Mouse (Mus musculus): ENCODE results near the gene Slc15a1.
A peak's percentile ranks its signal among the peaks of the same experiment; 100 is the strongest.

The Slc15a1 gene

DNA sequence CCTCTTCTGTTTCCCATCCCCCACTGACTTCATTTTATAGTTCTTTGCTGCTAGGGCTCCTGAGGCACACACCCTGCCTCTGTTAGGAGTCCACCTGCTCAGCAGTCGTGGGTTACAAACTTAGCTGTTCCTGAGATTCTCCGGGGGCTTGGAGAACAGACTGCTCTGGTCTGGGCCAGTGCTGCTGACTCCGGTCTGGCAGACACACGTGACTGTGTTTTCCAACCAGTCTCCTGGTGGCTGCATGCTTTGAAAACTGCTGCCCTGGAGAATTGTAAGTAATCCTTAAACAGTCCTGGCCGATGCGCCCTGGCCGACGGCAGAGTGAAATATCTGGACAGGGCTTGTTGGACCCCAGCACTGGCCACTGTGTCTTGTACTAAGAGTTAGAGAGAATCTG is 12.7 kb downstream of the Slc15a1 start:
- no peak for DNase-seq (ENCODE audit: low spot score)

DNA sequence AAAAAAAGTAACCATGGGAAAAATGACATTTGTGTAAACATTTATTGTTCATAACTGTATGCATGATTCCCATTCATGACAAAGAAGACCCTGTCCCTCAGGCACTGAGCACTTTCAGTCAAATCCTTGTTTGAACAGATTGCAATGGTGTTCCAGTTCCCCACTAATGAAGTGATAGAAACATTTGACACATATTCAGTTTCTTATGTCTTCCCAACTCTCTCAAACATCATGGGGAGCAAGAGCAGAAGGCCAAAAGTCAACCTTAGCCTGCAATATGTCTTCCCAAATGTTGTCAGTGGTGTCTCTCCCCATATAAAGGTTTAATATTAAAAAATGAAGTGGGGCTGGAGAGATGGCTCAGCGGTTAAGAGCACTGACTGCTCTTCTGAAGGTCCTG is 19.3 kb downstream of the Slc15a1 start:
- no peak for DNase-seq (ENCODE audit: low spot score)

DNA sequence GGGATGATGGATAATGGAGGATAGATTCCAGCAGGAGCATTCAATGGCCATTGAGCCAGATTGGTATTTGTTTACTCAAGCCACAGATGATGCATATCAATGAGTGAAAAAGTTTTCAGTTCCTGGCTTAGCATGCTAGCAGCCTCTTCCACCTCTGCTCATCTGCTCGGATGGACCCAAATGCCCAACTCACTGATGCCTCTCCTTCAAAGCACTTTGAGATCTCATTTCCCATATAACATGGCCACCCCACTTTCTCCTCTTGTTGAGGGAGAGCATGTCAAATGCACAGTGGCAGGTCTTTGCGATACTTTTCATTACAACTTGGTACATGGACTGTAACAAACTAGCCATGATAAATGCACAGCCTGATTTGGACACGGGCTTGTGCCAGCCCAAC is 20.6 kb downstream of the Slc15a1 start:
- no peak for DNase-seq (ENCODE audit: low spot score)

DNA sequence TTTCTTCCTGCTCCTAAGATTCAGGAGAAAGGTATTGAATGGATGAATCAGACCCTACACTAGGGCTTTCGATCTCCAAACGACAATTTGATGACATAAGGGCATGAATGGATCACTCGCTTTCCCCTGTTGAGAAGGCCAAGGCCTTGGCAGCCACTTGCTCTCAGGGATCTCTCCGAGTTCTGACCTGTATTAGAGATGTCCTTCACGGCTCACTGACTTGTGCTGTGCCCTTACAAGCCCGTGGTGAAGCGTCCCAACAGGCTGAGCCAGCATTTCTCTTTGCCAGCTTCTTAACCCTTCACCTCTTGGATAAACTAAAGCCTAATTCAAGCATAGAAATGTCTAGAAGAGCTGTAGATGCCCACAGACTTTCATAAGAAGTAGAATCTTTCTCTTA is 22.9 kb downstream of the Slc15a1 start:
- no peak for DNase-seq (ENCODE audit: low spot score)

DNA sequence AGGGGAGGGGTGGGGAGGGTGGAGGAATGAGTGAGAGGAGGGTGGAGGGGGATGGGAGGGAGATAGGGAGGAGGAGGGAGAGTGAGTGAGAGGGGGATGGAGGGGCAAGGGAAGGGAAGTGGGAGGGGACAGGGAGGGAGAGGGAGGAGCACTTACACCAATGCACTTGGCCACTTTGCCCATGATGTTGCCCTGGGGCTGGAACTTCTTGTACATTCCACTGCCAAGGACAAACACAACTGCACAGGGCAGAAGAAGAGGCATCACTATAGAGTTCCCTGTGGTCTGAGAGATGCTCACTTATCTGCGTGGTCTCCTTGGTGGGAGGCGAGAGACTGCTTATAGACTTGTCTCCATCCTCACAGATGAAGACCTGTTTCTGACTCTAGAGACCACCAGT is 23.5 kb downstream of the Slc15a1 start:
- DNase-seq (ENCODE audit: low spot score) = no peak

DNA sequence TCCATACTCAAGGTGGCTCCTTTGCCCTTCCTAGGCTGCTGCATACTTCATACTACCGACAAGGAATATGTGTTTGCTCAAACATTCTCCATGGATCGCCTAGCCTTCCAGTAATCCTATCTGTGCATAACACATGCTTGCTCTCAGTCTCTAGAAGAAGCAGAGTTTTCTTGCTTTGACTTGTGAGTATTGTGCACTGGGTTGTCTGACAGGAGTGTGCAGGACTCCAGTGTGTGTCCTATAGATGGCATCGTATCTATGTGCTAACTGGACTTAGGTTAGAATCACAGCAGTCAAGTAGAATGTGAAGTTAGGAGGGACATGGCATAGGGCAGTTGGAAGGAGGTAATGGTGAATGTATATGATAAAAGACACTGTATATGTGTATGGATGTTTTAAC is 26.0 kb downstream of the Slc15a1 start:
- DNase-seq (ENCODE audit: low spot score) = no peak

DNA sequence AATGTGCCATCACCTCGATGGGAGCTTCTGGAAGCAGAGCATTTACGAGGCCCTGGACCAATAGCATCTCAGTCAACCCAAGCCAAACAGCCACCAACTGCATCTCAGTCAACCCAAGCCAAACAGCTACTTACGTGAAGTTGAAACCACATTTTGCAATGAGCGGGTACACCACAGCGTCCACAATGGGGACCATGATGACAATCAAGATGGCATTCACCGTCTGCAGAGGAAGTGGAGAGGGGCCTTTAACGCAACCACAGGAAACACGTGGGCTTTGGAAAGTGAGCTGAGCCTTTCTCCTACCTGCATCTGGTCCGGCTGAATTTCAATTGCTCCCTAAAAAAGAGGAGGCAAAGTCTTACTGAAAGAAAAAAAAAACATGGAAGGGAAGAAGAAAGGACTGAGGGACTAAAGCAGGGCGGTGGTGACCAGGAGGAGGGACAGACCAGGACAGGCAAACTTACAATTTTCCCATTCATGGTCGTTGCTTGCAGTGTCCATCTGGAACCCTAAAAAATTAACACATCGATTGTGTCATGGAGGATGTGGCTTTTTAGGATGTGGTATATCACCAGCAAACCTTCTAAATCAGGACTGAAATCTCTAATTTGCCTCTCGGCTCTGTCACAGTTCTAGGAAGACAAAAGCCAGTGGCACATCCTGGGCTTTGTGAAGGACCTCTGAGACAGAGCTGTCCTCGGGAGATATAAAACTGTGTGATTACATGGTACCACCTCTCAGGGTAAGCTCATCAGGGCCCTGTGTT is 26.9 kb downstream of the Slc15a1 start:
- DNase-seq (ENCODE audit: low spot score) = no peak

DNA sequence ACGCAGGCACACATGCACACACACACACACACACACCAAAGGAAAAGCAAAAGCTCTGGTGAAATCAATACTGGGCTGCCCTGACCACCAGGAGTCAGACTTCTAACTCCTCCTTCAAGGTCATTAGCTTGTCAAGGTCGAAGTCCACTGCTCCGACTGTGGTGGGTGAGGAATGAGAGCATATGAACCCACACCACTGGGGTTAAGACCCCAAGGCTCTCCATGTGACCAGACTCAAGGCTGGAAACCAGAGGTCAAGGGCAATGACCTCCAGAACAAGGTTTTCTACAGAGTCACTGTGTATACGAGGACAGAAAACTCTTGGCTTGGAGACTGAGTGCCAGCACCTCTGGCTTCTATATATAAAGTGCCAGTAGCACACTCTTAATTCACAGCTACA is 31.2 kb downstream of the Slc15a1 start:
- no peak for DNase-seq (ENCODE audit: low spot score)

DNA sequence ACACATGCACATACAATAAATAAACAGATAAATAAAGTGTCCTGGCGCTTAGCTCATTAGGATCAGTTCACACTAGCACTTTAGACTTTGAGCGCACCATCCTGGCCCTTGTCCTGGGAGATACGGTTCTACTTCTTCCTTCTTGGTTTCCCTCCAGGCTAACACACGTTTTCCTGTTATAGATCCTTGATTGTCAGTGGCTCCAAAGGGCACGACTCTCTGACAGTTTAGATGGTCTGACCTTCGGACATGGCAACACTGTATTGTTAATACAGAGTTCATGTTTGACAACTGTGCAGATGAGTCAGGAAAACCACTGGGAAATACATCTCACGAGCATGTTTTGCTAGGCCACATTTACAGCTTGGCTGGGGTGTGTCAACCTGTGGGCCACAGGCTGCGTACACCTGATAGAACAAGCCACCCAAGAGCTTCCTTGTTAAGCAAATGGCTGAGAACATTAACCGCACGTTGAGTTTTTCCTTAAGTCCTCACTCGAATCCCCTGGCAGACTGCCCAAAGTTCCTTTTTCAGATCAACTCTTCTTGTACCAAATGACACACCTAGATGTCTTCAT is 33.4 kb downstream of the Slc15a1 start:
- DNase-seq (ENCODE audit: low spot score) = no peak

DNA sequence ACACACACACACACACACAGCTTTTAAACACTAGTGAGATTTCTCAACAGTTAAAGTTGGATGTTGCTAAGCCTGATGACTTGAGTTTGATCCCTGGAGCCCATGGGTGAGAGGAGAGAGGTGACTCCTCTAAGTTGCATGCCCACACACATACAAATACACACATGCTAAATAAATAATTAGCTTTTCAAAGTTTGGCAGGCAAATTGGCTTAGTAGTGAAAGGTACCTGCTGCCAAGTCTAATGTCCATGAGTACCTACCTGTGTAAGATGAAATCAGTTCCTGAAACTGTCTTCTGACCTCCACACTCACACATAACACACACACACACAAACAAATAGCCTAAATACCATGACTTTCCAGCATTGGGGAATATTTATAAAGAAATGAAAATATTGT is 35.5 kb downstream of the Slc15a1 start:
- DNase-seq (ENCODE audit: low spot score) = no peak

DNA sequence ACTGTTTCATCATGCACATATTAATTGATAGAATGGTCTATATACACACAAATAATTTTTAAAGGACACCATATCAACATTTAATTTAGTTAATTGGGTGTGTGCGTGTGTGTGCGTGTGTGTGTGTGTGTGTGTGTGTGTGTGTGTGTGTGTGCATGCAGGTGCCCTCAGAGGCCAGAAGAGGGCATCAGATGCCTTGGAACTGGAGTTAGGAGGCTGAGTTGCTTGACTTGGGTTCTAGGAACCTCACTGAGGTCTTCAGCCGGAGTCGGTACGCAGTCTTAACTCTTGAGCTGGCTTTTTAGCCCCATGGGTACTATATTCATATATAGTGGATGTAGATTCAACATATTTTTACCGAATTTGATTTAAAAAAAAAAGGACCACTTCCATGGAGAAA is 37.4 kb downstream of the Slc15a1 start:
- no peak for DNase-seq (ENCODE audit: low spot score)

DNA sequence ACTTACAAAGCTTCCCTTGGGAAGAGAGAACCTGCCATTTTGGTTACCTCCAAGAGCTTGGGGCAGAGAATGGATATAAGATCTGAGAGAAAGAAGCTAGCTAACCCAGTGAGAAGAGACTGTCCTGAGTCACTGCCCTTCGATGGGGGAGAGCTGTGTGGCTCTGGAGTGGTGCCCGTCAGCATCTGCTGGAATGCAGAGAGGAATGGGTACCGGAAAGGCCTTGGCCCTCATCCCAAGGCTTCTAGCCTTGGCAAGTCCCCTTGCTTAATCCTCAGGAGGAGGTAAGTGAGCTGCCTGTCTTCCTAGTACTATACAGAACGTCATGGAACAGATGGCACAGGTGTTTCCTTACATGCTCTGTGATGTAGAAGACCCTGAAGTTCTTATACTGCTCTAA is 38.6 kb downstream of the Slc15a1 start:
- DNase-seq (ENCODE audit: low spot score) = no peak

DNA sequence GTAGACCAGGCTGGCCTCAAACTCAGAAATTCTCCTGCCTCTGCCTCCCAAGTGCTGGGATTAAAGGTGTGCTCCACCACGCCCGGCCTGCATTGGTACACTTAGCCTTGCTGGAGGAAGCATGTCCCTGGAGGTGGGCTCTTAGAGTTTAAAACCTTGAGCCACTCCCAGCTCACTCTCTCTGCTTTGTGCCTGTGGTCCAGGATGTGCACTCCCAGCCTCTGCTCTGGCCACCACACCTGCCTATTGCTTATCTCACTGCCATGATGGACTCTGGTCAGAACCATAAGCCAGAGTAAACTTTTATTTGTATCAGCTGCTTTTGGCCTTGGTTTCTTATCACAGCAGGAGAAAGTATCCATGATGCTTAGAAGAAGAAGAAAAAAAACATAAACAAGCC is 40.7 kb downstream of the Slc15a1 start:
- no peak for DNase-seq (ENCODE audit: low spot score)

DNA sequence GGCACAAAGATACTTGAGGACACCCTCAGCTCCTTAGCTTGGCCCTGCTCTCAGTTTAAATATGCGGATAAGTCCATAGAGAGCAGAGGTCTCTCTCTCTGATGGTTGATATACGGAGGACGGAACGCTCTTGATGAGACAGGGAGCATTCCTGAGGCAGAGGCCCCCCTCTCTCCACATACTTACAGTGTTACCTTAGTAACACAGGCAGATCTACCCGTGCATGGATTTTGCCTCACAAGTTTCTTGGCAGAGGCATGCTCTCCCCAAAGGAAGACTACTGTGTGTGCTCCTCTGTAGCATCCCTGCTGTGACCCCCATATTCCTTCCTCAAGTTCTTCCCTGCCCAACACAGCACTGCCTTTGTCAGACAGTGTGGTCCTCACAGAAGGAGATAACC is 42.3 kb downstream of the Slc15a1 start:
- no peak for DNase-seq (ENCODE audit: low spot score)

DNA sequence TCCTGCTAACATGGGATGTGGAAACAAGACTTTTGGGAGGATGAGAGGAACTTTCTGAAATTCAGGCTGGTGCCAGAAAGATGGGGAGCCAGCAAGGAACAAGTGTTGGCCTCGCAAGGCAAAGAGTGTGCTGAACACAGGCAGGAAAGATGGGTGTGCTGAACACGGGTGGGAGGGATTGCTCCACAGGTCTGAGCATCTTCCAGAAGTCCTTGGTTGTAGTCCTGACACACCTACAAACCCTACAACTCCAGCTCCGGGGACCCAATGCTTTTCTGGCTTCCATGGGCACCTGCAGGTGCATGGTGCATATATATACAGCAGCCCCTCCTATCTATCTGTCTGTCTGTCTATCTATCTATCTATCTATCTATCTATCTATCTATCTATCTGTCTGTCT is 44.1 kb downstream of the Slc15a1 start:
- no peak for DNase-seq (ENCODE audit: low spot score)

DNA sequence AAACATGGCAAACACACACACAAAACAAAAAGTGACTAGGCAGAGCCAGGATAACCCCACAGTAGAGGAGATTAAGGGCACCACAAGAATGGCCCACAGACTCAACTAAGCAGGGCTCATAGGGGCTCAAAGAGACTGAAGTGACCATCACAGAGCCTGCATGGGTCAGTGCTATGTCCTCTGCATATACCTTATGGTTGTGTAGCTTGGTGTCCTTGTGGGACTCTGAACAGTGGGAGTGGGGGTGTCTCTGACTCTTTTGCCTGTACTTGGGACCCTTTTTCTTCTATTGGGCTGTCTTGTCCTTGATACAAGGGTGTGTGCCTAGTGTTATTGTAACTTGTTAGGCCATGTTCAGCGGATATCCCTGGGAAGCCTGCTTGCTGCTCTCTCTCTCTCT is 46.5 kb downstream of the Slc15a1 start:
- no peak for DNase-seq (ENCODE audit: low spot score)

DNA sequence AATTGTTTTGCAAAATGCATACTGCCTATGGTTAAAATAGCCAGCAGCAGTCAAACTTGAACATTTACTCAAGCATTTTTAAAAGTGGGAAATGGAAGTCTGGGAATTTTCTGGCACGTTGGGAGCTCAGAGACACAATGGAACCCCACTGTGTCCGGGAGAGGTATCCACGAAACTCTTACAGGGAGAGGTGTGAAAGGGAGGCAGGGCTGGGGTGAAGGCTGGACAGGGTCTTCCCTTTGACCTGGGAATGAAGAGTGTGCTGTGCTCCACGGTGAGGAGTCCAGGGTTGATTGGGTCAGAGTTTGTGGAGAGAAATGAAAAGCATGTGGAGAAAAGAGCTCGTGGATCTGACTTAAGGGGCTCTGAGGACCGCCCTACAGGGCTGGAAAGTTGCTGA is 47.5 kb downstream of the Slc15a1 start:
- DNase-seq (ENCODE audit: low spot score) = no peak

DNA sequence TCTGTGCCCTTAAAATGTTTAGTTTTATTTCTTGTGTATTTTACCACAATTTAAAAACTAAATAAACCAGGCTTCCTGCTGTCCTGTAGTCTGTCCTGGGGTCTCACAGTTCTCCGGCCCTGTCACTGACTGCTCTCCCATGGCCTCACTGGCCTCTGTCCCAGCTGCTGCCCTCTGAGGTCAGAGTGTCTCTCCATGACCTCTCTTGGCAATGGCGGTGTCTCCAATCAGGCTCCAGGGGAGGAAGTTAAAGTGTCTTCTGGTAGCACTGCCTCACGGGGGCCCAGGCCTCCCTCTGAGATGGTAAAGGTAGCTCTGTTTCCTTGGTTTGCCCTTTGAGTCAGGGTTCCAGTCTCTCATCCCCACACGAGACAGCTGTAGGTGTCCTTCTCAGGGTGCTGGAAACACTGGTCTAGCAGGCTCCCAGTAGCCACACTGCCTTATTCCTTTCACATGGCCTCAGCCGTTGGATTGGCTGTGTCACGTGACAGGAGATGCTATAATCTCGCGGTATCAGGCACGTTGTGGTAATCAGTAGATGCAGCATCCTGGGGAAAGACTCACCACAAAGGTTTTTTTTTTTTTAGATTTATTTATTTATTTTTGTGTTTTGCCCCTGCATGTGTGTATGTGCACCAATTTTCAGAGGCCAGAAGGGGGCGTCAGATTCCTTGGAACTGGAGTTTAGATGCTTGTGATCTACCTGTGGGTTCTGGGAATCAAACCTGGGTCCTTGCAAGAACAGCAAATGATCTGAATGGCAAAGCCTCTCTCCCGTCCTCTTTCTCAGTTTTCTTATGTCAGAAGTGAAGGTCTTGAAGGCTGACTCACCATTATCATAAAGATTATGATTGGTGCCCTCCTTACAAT is 48.4 kb downstream of the Slc15a1 start:
- no peak for DNase-seq (ENCODE audit: low spot score)

DNA sequence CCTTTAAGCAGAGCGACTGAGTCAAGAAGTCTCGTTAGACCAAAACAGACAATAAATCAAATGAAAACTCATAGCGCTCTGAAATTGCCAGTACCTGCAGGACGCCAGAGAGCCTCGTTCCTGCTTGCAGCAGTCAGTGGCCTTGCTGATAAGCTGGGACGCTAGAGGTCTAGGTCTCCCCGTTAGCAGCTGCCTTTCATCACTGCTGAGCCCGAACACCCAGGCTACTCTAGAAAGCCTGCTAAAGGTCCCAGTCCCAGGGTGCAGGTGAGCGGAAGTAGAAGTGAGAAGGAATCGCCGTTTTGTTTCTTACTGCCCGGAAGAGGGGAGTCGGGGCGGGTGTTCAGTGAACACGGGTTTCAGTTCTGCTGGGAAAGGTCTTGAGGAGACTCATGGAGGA is 49.1 kb downstream of the Slc15a1 start:
- DNase-seq (ENCODE audit: low spot score) = no peak

DNA sequence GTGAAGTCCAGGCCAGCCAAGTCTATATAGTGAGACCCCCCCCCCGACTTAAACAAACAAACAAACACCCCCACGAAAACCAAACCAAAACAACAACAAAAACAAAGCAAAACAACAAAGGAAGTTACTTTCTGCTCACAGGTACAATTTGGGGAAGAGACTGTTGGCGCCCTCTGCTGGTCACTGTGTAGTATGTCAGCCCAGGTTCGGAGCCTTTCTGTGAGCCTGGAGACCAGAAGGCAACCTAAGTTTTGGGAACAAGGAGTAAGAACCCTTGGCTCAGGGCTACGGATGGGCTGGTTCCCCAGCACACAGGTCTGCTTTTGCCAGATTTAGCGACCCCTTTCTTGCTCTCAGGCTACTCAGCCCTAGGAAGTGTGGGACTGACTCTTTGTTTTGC is 49.5 kb downstream of the Slc15a1 start:
- DNase-seq (ENCODE audit: low spot score) = peak; percentile 50

DNA sequence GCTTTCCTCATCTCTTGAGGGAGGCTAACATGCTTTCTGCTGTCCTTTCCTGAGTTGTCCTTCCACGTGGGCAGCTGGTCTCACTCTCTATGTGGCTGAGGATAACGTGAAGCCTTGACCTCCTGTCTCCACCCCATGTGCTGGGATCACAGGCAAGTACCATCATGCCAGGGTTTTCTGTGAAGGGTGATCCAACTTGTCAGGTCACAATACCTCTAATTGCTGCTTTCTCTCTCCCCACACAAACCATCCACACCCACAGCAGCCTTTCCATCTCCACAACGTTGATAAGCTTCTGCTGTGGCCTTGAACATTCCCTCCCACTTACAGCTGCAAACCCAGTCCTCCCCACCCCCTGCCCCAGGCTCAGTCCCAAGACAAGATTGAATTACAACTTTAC is 51.9 kb downstream of the Slc15a1 start:
- DNase-seq (ENCODE audit: low spot score) = no peak

DNA sequence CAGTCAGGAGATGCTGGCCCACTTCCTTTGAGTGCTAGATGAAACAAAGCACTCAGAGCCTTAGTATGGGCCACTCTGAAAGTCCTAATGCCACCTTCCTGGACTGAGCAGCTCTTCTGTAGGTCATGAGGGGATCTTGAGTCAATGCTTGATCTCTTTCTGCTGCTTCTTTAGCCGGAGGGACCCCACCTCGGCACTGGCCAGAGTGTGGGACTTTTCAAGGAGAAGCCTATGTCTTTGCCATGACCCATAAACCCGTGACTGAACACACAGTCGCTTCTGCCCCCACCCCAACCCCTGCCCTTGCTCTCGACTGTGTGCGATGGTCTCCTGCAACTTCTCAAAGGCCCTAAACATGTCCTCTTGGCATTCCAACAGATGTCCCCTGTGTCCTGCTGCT is 52.8 kb downstream of the Slc15a1 start:
- no peak for DNase-seq (ENCODE audit: low spot score)

DNA sequence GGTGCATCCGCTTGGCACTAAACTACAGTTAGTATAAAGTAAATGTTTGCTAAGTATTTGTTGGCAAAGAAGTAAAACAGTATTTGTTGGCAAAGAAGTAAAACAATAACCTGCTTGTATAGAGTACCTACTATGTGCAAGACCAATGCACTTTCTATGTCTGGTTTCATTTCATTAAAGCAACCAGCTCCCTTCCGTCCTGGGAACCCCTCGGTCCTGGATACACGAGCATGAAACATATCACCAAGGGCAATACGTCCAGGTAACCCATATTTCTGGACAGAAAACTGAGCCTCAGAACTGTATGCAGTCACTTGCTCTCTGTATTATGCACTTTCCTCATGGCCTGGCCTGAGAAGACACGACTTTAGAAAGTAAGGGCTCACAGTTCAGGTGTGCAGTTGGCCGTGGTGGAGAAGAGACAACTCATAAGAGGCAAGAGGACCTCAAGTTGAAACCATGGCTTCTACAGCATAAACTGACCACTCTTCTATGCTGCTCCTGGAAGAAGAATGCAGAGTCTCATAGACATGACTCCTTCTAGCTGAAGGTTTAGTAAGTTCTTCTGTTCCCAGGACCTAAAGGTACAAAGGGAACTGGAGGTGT is 53.5 kb downstream of the Slc15a1 start:
- DNase-seq (ENCODE audit: low spot score) = no peak
